Mouse (Mus musculus): ENCODE measurements around the gene Mtus2. TPM values are rescaled to one million over a fixed set of nuclear protein-coding genes. Genes with fewer than 3 reads are reported as not detected.
A peak's percentile ranks its signal among the peaks of the same experiment; 100 is the strongest.

The Mtus2 gene
- total and polyA plus RNA-seq, 3 experiments = 0.08 TPM; not detected in 2

DNA sequence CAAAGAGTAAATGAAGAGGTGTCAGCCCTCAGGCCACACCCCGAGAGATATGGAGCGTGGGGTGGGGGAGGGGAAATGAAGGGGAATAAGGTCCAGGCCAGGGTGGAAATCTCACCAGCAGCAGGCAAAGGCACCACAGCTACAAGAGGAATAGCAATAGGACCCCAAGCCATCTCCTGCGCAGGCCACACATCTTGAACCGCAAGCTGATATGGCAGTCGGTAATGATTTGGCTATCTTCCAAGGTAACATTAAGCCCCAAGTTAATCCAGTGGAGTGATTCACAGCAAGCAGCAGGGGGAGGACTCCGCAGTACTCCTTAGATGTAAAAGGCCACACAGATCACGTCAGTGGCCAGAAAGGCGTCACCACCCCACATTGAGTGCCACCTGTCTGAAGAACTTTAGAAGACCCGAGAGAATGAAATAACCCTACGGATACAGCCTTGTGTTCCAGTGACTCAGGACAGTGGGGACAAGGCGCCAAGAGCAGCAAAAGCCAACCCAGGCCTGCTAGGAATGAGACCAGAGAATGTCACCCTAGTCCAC lies 374.2 kb downstream of the Mtus2 start:
- H3K79me2 ChIP-seq (ENCODE audit: control insufficient read depth, insufficient read depth, low read length, poor library complexity) = no peaks in the 10 kb centered on the region

DNA sequence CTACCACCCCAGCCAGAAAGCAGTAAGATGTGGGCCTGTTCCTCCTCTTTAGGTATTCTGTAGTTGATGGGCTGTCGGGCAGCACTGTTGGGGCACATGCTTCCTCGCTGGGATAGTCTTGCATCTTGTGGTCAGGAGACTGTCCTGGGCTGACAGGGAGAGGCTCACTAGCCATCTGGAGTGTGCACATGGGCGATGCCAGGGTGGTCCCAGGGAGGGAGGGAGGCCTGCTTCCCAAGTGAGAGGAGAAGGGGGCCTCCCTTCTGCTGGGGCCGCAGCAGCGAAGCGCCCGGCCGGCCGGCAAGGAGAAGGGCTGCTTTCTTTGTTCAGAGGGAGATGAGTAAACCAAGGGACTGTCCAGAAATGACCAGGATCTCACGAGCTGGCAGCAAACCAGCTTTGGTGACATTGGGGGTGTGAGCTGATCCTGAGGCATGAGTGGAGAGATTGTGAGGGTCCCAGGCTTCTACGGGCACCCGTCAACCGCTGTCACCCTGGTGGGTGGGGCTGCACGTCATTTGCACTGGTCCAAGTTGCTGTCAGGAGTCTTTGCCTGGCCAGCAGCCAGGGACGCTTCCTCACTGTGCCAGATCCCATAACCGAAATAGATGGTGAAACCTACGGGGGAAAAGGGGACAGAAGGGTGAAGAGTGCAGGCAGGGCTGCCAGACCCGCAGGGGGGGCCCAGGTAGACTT lies 375.0 kb downstream of the Mtus2 start:
- no peak overlapping the region for H3K4me3 ChIP-seq (ENCODE audit: control insufficient read depth in 1 of 2, insufficient read depth in 1 of 2, low read depth in 2 of 2, low read length in 2 of 2)
- H3K36me3 ChIP-seq (ENCODE audit: control insufficient read depth in 1 of 2, insufficient read depth in 2 of 2, low read length in 2 of 2) = peaks cover 11 to 17% of the 10 kb centered on the region in 2 experiments
- DNase-seq (ENCODE audit: low read depth, low spot score) = no peak
- H3K27ac ChIP-seq (ENCODE audit: control insufficient read depth, low read depth, low read length) = no peak overlapping the region
- no peak overlapping the region for H3K9ac ChIP-seq (ENCODE audit: control insufficient read depth, low read depth, low read length, poor library complexity, severe bottlenecking)
- no peak for TF ChIP-seq E2F4 (IDR thresholded peaks at IDR 0.05; ENCODE audit: borderline replicate concordance, low read depth, low read length)
- no peak for TF ChIP-seq SMC3 (IDR thresholded peaks at IDR 0.05; ENCODE audit: low read depth, low read length)
- TF ChIP-seq RCOR1 (IDR thresholded peaks at IDR 0.05; ENCODE audit: low read depth, low read length) = no peak
- no peak for TF ChIP-seq TCF12 (IDR thresholded peaks at IDR 0.05; ENCODE audit: low read depth, low read length)
- no peak for TF ChIP-seq MYC (IDR thresholded peaks at IDR 0.05; ENCODE audit: low read depth, low read length)
- no peak for TF ChIP-seq NRF1 (IDR thresholded peaks at IDR 0.05; ENCODE audit: insufficient read depth, low read depth, low read length, poor library complexity, severe bottlenecking)
- TF ChIP-seq UBTF (IDR thresholded peaks at IDR 0.05; ENCODE audit: borderline replicate concordance, insufficient read depth, low read depth, low read length) = no peak
- no peak for TF ChIP-seq ELF1 (IDR thresholded peaks at IDR 0.05; ENCODE audit: low read depth, low read length)
- no peak for TF ChIP-seq RAD21 (IDR thresholded peaks at IDR 0.05; ENCODE audit: low read depth, low read length)
- no peak for TF ChIP-seq SIN3A (IDR thresholded peaks at IDR 0.05; ENCODE audit: low read length)
- no peak for TF ChIP-seq CTCF (IDR thresholded peaks at IDR 0.05 in 2 of 3, conservative IDR thresholded peaks at IDR 0.05 in 1 of 3; ENCODE audit: control insufficient read depth in 1 of 3, insufficient read depth in 1 of 3, low read depth in 2 of 3, low read length in 3 of 3, poor library complexity in 1 of 3, severe bottlenecking in 1 of 3)
- TF ChIP-seq MAFK (IDR thresholded peaks at IDR 0.05; ENCODE audit: borderline replicate concordance, low read depth, low read length) = no peak
- no peak for TF ChIP-seq NELFE (IDR thresholded peaks at IDR 0.05; ENCODE audit: low read depth, low read length)
- no peak for TF ChIP-seq MEF2A (IDR thresholded peaks at IDR 0.05; ENCODE audit: extremely low read depth, insufficient replicate concordance, low read depth, low read length, poor library complexity, severe bottlenecking)
- H3K4me1 ChIP-seq (ENCODE audit: control insufficient read depth in 1 of 2, insufficient read depth in 2 of 2, low read length in 2 of 2) = peaks cover 0 to 10% of the 10 kb centered on the region in 2 experiments; a peak in 1 of 4 replicates
- no peaks in the 10 kb centered on the region for H3K79me2 ChIP-seq (ENCODE audit: control insufficient read depth, insufficient read depth, low read length, poor library complexity)
- H3K27me3 ChIP-seq (ENCODE audit: control insufficient read depth in 1 of 2, insufficient read depth in 2 of 2, low read length in 2 of 2) = no peaks in the 10 kb centered on the region
- H3K9me3 ChIP-seq (replicated peaks; ENCODE audit: insufficient read depth, low read length) = no peaks in the 10 kb centered on the region

More for the DNA sequence above, 374.2 kb downstream of the Mtus2 start:
- TF ChIP-seq RCOR1 (IDR thresholded peaks at IDR 0.05; ENCODE audit: low read depth, low read length) = peak; percentile 58
- TF ChIP-seq RAD21 (IDR thresholded peaks at IDR 0.05; ENCODE audit: low read depth, low read length) = no peak; the same call in 1 of the 2 replicates
- peak; percentile 32; the same call in 1 of the 2 replicates for TF ChIP-seq NRF1 (IDR thresholded peaks at IDR 0.05; ENCODE audit: insufficient read depth, low read depth, low read length, poor library complexity, severe bottlenecking)
- Histone ChIP-seq H3K4me3 (ENCODE audit: control insufficient read depth in 1 of 2, insufficient read depth in 1 of 2, low read depth in 2 of 2, low read length in 2 of 2) (no peak overlapping the region), H3K27ac (ENCODE audit: control insufficient read depth, low read depth, low read length) (no peak overlapping the region), H3K4me1 (ENCODE audit: control insufficient read depth in 1 of 2, insufficient read depth in 2 of 2, low read length in 2 of 2) (peaks cover 0 to 10% of the 10 kb centered on the region in 2 experiments; a peak in 1 of 4 replicates), H3K27me3 (ENCODE audit: control insufficient read depth in 1 of 2, insufficient read depth in 2 of 2, low read length in 2 of 2) (no peaks in the 10 kb centered on the region), H3K9me3 (replicated peaks; ENCODE audit: insufficient read depth, low read length) (no peaks in the 10 kb centered on the region), H3K9ac (ENCODE audit: control insufficient read depth, low read depth, low read length, poor library complexity, severe bottlenecking) (no peak overlapping the region), H3K36me3 (ENCODE audit: control insufficient read depth in 1 of 2, insufficient read depth in 2 of 2, low read length in 2 of 2) (peaks cover 11 to 17% of the 10 kb centered on the region in 2 experiments)
- DNase-seq (ENCODE audit: low read depth, low spot score) = peak; percentile 73
